Mouse (Mus musculus) G1E-ER4 (cell line): Measurements from ENCODE around the gene Jdp2. TPM values are rescaled to one million over a fixed set of nuclear protein-coding genes. Genes with fewer than 3 reads are reported as not detected.

Source experiments
- GATA1 ChIP-seq: IDR thresholded peaks from one replicate; pipeline ENCODE4 v1.8.0; 2012; ENCODE audit warnings: low read length, inconsistent platforms
- polyA plus RNA-seq: library from polyadenylated mRNA; stranded (reverse); fragments of >175 nt; gene quantifications from 2 replicates; pipeline ENCODE4 v1.2.3, GENCODE M21; 2012

Gene Jdp2
- polyA plus RNA-seq, 1 experiment = not detected

GRCm38 (mm10) chr12:85687217-85687533, 88.3 kb downstream of the Jdp2 start:
- TF ChIP-seq GATA1 = no peak

GRCm38 (mm10) chr12:85687846-85688245, 89.0 kb downstream of the Jdp2 start:
- TF ChIP-seq GATA1 = no peak

Other genes with a start within 250 kb of the Jdp2 start
- gene Tmed10, start 224.2 kb upstream of the Jdp2 start, polyA plus RNA-seq = 199 and 219 TPM in 2 replicates
- gene Fos, start 125.1 kb upstream of the Jdp2 start, polyA plus RNA-seq = 2.8 and 3.7 TPM in 2 replicates
- not detected in 2 replicates for gene Batf, start 87.6 kb downstream of the Jdp2 start, polyA plus RNA-seq
- gene Flvcr2, start 147.5 kb downstream of the Jdp2 start, polyA plus RNA-seq = 0.02 TPM in 1 of 2 replicates, not detected in the other
- 5.0 and 5.1 TPM in 2 replicates for gene Erg28, start 225.5 kb downstream of the Jdp2 start, polyA plus RNA-seq
- gene Ttll5, start 225.6 kb downstream of the Jdp2 start, polyA plus RNA-seq = 11.0 and 12.5 TPM in 2 replicates